Mouse (Mus musculus): Measurements from ENCODE around the gene Orc5. TPM values are rescaled to one million over a fixed set of nuclear protein-coding genes. Genes with fewer than 3 reads are reported as not detected.

The Orc5 gene
- polyA plus RNA-seq, 1 experiment from 2014 or later = 17.8 TPM

Other genes with a start within 250 kb of the Orc5 start
- not detected in 3 replicates for gene Reln, start 205.7 kb downstream of the Orc5 start, polyA plus RNA-seq (2018)
- gene Lhfpl3, start 195.6 kb upstream of the Orc5 start, polyA plus RNA-seq (2018) = 0.09 TPM in 1 of 3 replicates, not detected in the others